In genomic region chr5:127648046-127648445, GRCm38 (mm10) we compare ENCODE assay signal across 8 mouse cellular contexts. TPM values are rescaled to one million over a fixed set of nuclear protein-coding genes. Genes with fewer than 3 reads are reported as not detected.
DNase-seq lines count a peak whose midpoint lies in the region; ATAC-seq and TF ChIP-seq lines count a peak whose summit lies in the region.
"Had no signal": no experiment of that assay in that cellular context is flagged by ENCODE, and none has a peak within 500 bp of the region (broad histone marks: within the 10 kb centered on the region; RNA-seq: fewer than 3 reads in every experiment).

No protein-coding gene starts in this region.

- no peak overlapping the region for H3K4me2 ChIP-seq in stomach, postnatal 0 days (replicated peaks; ENCODE audit: low read depth)

- no peaks in the 10 kb centered on the region for H3K9me3 ChIP-seq in stomach, postnatal 0 days (ENCODE audit: control insufficient read depth, low read length)

- in situ Hi-C loops in Patski (cut with MboI; ENCODE audit: low pct_unique_long_range_greater_than_20kb) = no loop called here

- DNase-seq in kidney, adult 8-10 months = peak; percentile 29 to 49
- DNase-seq in kidney, postnatal 14 days = no peak
- DNase-seq in B cell, adult 2 months = peak; percentile 69 to 70
- DNase-seq in Patski (ENCODE audit: low read depth, low spot score) = no peak
- DNase-seq in kidney, postnatal 10 days = peak; percentile 33
- DNase-seq in stomach, postnatal 0 days (ENCODE audit: low spot score) = no peak
- DNase-seq in gastrocnemius, postnatal 36 days = no peak

- H3K9ac ChIP-seq in stomach, postnatal 0 days (ENCODE audit: low read length) = no peak overlapping the region

- ATAC-seq in Patski = no peak
- ATAC-seq in stomach, postnatal 0 days (ENCODE audit: low FRiP score, low TSS enrichment) = no peak

- TF ChIP-seq CTCF in Patski (IDR thresholded peaks at IDR 0.05) = peak; percentile 52
- TF ChIP-seq CTCF in stomach, postnatal 0 days (IDR thresholded peaks at IDR 0.05; ENCODE audit: low read depth) = peak; percentile 56

- TF ChIP-seq EP300 in stomach, postnatal 0 days (optimal IDR thresholded peaks at IDR 0.05) = no peak

- intact Hi-C loops in gastrocnemius, postnatal 36 days (cut with DNase I) = loop anchor here (5.0 kb wide), 1 partner anchor 56 kb away; no protein-coding TSS in a partner anchor

- POLR2A ChIA-PET in Patski (lab: Charles Lee) = no interaction called here

- no peaks in the 10 kb centered on the region for H3K4me1 ChIP-seq in stomach, postnatal 0 days (replicated peaks; ENCODE audit: control insufficient read depth, insufficient read depth)

- WGBS in stomach, postnatal 0 days = 65% methylated on average over 6 of the region's 6 CpGs

- H3K36me3 ChIP-seq in stomach, postnatal 0 days (ENCODE audit: control insufficient read depth, insufficient read depth, low read length) = no peaks in the 10 kb centered on the region

- no peak overlapping the region for H3K27ac ChIP-seq in stomach, postnatal 0 days (replicated peaks)
- H3K27ac ChIP-seq: macrophage had no signal

- CTCF ChIA-PET in Patski (lab: Charles Lee) = interaction anchor here (2.1 kb wide), 1 partner anchor 14 kb away, joined by 5 read pairs; no protein-coding TSS in a partner anchor

- H3K4me3 ChIP-seq in stomach, postnatal 0 days (ENCODE audit: low read depth, low read length) = no peak overlapping the region

- H3K27me3 ChIP-seq in Patski = no peaks in the 10 kb centered on the region
- H3K27me3 ChIP-seq in stomach, postnatal 0 days (ENCODE audit: control insufficient read depth, insufficient read depth, low read length) = no peaks in the 10 kb centered on the region

RNA-seq across cellular contexts. Expression of gene Slc15a4, which starts 15.3 kb away (rescaled TPM):
- 31.1 TPM for polyA plus RNA-seq in Patski (2021)
- 10.6 and 11.0 TPM in 2 replicates for polyA plus RNA-seq in stomach, postnatal 0 days (2015; fragmentation: Nextera tagmentation; extraction: Ambion mirVana)
- 10 to 100 TPM in 1 of 2 experiments, 1 to 10 TPM in 1; 9.9 to 11.5 TPM for total RNA-seq in gastrocnemius, postnatal 36 days (2021)

RNA-seq across cellular contexts. Expression of gene Glt1d1, which starts 16.0 kb away (rescaled TPM):
- 0.31 TPM for polyA plus RNA-seq in Patski (2021)
- 0.40 and 0.77 TPM in 2 replicates for polyA plus RNA-seq in stomach, postnatal 0 days (2015; fragmentation: Nextera tagmentation; extraction: Ambion mirVana)
- not detected for total RNA-seq in gastrocnemius, postnatal 36 days (2021)

Comparison
In these comparisons a context has a peak if more than half of its experiments do, and no peak if none do; other contexts are left out.
1. DNase-seq: peak in kidney, adult 8-10 months (2 of 2), B cell, adult 2 months (2 of 2) and kidney, postnatal 10 days (single experiment); none in kidney, postnatal 14 days (single experiment), Patski (single experiment), stomach, postnatal 0 days (single experiment) and gastrocnemius, postnatal 36 days (0 of 2).